Mouse (Mus musculus) lung, embryonic 14.5 days (tissue): ENCODE results near the gene Kirrel. TPM values are rescaled to one million over a fixed set of nuclear protein-coding genes. Genes with fewer than 3 reads are reported as not detected.

Experiments used
- ATAC-seq: fragments of 200-750 bp; cut with Nextera tagmentation; 2 replicates; pipeline ENCODE4 v1.8.0; 2017; ENCODE audit warnings: mild to moderate bottlenecking, moderate TSS enrichment, moderate library complexity; ENCODE audit not compliant: insufficient read depth
- DNase-seq: peaks from one replicate; pipeline ENCODE4 v3.0.0-alpha.2; 2015
- H3K27ac ChIP-seq: fragments of 300-500 bp; sonication (generic); 2 replicates; pipeline ENCODE4 v1.5.1; 2014; ENCODE audit warnings: low read depth, mild to moderate bottlenecking, moderate library complexity
- H3K27me3 ChIP-seq: fragments of 300-500 bp; sonication (generic); 2 replicates; pipeline ENCODE4 v1.6.1; 2014; ENCODE audit warnings: low read length, control low read depth; ENCODE audit not compliant: insufficient read depth
- H3K36me3 ChIP-seq: fragments of 300-500 bp; sonication (generic); 2 replicates; pipeline ENCODE4 v1.6.1; 2014; ENCODE audit warnings: control low read depth; ENCODE audit not compliant: insufficient read depth
- H3K4me1 ChIP-seq: fragments of 300-500 bp; sonication (generic); 2 replicates; pipeline ENCODE4 v1.6.1; 2014; ENCODE audit warnings: antibody characterized with exemption, control low read depth; ENCODE audit not compliant: insufficient read depth
- H3K4me2 ChIP-seq: fragments of 300-500 bp; sonication (generic); 2 replicates; pipeline ENCODE4 v1.6.1; 2014; ENCODE audit warnings: mild to moderate bottlenecking
- H3K4me3 ChIP-seq: fragments of 300-500 bp; sonication (generic); 2 replicates; pipeline ENCODE4 v1.5.1; 2014; ENCODE audit warnings: low read depth, low read length
- H3K9ac ChIP-seq: fragments of 300-500 bp; sonication (generic); 2 replicates; pipeline ENCODE4 v1.6.1; 2014
- H3K9me3 ChIP-seq: fragments of 300-500 bp; sonication (generic); 2 replicates; pipeline ENCODE4 v1.6.1; 2016; ENCODE audit warnings: low read depth, low read length, control low read depth
- CTCF ChIP-seq: IDR thresholded peaks from 2 replicates; pipeline ENCODE4 v1.5.1; 2016; ENCODE audit warnings: antibody characterized with exemption, low read depth
- WGBS: fragments of 180-500 bp; shearing (Covaris S2); extraction: QIAGEN DNeasy Blood & Tissue Kit; methylation state at CpG from one replicate; pipeline ENCODE4 v1.1.7; 2014; 5-methylcytosine and 5-hydroxymethylcytosine counted together
- polyA plus RNA-seq: library from polyadenylated mRNA; unstranded; fragments of >200 nt; fragmentation: Nextera tagmentation; extraction: Ambion mirVana; gene quantifications from 2 replicates; pipeline ENCODE4 v1.2.1, GENCODE M21; 2014

Gene Kirrel
- polyA plus RNA-seq, 1 experiment from 2014 or later: 12.8 TPM

DNA sequence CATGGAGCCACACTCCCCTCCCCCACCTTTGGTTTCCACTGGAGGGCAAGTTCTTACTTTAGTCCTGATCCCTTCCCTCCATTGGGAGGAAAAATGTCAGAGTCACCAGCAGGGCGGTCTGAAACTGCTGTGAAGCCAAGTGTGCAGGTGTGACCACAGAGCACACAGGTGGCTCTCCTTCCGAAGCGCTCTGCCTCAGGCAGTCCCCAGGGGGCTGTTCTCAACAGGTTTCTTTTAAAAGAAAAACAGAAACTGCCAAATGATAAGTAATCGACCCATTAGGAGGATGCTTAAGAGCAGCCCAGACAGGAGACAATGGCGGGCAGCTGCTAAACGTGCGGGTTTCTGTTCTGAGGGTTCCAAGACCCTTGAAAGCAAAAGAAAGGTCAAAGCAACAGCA, 37.8 kb downstream of the Kirrel start:
- peaks cover 74% of the 10 kb centered on the region for H3K36me3 ChIP-seq

DNA sequence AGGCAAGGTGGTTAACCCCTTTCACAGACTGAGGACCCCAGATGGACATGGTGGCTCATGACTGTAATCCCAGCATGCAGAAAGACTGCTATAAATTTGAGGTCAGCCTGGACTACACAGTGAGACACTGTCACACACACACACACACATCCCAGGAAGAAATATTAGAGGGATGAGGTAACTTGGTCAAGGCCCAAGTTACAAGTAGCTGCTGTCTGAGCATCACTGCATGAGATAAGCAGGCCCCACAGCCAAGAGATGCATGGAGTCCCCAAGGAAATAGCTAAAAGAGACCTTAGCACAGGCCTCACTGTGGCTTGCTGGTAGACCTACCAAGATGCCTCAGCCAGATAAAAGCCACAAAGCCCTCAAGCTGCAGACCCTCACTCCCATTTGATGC, 39.6 kb downstream of the Kirrel start:
- DNase-seq: no peak
- H3K36me3 ChIP-seq: peaks cover 78% of the 10 kb centered on the region
- ATAC-seq: no peak
- H3K4me2 ChIP-seq: no peak overlapping the region
- no peak for TF ChIP-seq CTCF
- H3K27me3 ChIP-seq: no peaks in the 10 kb centered on the region
- H3K27ac ChIP-seq: no peak overlapping the region
- H3K4me3 ChIP-seq: no peak overlapping the region
- H3K4me1 ChIP-seq: no peaks in the 10 kb centered on the region
- H3K9ac ChIP-seq: no peak overlapping the region
- no peaks in the 10 kb centered on the region for H3K9me3 ChIP-seq

More for the DNA sequence above, 37.8 kb downstream of the Kirrel start:
- Histone ChIP-seq H3K4me2 (no peak overlapping the region), H3K4me1 (no peaks in the 10 kb centered on the region), H3K4me3 (no peak overlapping the region), H3K9me3 (no peaks in the 10 kb centered on the region), H3K27ac (no peak overlapping the region), H3K27me3 (no peaks in the 10 kb centered on the region), H3K9ac (no peak overlapping the region)
- DNase-seq (no peak), ATAC-seq (no peak)
- TF ChIP-seq CTCF: no peak
- 52% methylated on average over 7 of the region's 7 CpGs for WGBS

DNA sequence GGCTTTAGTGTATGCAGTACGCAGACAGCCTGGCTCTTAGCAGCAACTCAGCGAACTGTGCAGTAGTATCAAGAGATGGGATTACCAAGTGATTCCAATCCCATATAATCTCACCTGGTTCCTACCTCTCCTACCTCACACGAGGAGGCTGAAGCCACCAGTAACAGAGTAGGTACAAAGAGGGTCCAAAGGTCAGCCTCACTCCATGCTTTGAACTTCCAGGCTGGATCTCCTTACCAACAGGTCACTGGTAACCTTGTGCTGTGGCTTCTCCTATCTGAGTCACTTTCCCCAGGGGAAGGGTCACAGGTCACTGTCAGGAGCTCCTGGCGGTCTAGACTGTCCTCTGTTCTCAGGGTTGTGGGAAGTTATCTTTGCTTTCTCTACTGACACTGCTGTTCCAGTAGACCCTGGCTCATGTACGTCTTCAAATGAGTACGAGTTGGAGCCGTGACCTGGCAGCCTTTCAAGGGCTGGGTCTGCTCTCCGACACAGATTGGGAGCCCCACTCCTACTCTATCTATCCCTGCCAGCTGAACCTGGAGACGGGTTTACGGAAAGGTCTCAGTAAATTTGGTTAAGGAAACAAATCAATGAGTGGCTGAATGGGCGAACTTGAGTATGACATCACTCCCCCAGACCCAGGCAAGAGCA, 42.7 kb downstream of the Kirrel start:
- Histone ChIP-seq H3K4me1 (no peaks in the 10 kb centered on the region), H3K27ac (no peak overlapping the region), H3K4me3 (no peak overlapping the region), H3K9me3 (no peaks in the 10 kb centered on the region), H3K9ac (no peak overlapping the region), H3K4me2 (no peak overlapping the region), H3K36me3 (peaks cover 58% of the 10 kb centered on the region), H3K27me3 (no peaks in the 10 kb centered on the region)
- 59% methylated on average over 11 of the region's 11 CpGs for WGBS
- TF ChIP-seq CTCF: no peak
- DNase-seq: no peak
- peak; percentile 18; the same call in 1 of the 2 replicates for ATAC-seq

DNA sequence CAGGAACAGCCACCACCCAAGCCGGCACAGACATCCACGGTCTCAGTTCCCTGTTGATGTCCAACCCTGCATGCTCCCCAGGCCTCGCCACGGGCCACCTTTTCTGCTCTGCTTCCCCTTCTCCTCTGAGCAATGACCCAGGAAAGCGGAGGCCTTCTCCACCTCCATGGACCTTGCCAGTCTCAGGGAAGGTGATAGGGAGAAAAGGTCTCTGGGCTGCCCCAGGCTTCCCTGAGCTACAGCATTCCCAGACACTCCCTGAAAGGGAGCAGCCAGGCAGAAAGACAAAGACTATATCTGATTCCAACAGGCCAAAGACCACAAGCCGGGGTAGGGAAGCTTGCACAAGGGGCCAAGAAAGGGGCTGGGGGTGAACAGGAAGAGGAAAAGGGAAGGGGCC, 43.6 kb downstream of the Kirrel start:
- no peaks in the 10 kb centered on the region for H3K27me3 ChIP-seq
- H3K9ac ChIP-seq: no peak overlapping the region
- no peak overlapping the region for H3K4me3 ChIP-seq
- no peaks in the 10 kb centered on the region for H3K4me1 ChIP-seq
- H3K27ac ChIP-seq: no peak overlapping the region
- no peak for TF ChIP-seq CTCF
- H3K4me2 ChIP-seq: no peak overlapping the region
- WGBS: 85% methylated on average over 6 of the region's 6 CpGs
- ATAC-seq: no peak
- no peaks in the 10 kb centered on the region for H3K9me3 ChIP-seq
- peaks cover 49% of the 10 kb centered on the region for H3K36me3 ChIP-seq
- no peak for DNase-seq

DNA sequence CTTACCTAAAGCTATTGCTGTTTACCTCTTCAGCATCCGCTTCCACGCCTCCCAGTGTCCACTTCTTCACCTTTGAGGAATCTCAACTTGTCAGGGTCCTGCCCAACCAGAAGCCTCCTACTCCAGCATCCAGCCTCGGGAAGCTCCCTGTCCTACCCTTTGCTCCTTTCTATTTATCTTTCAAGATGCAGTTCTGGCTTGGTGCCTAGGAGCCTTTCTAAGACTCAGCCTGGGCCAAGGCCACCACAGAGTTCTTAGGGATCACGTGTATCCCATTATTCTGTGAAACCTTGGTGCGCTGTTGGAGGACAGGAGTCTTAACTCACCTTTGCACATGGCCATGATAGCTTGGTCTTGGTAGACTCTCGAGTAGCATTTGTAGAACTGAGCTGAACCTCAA, 50.8 kb downstream of the Kirrel start:
- no peaks in the 10 kb centered on the region for H3K27me3 ChIP-seq
- H3K4me1 ChIP-seq: no peaks in the 10 kb centered on the region
- no peak for TF ChIP-seq CTCF
- 73% methylated on average over 6 of the region's 6 CpGs for WGBS
- DNase-seq (peak; percentile 50), ATAC-seq (no peak)
- H3K4me2 ChIP-seq: no peak overlapping the region
- H3K36me3 ChIP-seq: peaks cover 26% of the 10 kb centered on the region
- H3K4me3 ChIP-seq: no peak overlapping the region
- H3K9me3 ChIP-seq: no peaks in the 10 kb centered on the region
- H3K9ac ChIP-seq: no peak overlapping the region
- no peak overlapping the region for H3K27ac ChIP-seq

DNA sequence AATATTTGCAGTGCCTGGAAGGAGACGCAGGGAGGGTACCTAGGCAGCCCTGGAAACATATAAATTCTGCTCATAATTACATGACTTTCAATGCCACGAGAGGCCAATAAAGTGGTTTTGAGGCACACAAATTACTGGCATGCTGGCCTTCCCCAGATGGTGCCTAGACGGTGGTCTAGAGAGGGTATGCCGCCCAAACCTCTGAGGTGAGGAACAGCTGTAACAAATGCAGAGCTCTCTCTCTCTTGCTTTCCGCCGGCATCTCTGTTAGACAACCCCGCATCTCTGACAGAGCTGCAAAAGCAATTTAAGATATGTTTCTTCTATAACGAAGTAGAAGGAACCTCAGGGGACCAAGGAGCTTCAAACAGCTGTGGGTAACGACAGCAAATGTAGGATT, 56.3 kb downstream of the Kirrel start:
- ATAC-seq (no peak), DNase-seq (no peak)
- H3K9me3 ChIP-seq: no peaks in the 10 kb centered on the region
- H3K36me3 ChIP-seq: peaks cover 14% of the 10 kb centered on the region
- 74% methylated on average over 9 of the region's 9 CpGs for WGBS
- no peak for TF ChIP-seq CTCF
- H3K4me2 ChIP-seq: no peak overlapping the region
- H3K9ac ChIP-seq: no peak overlapping the region
- no peak overlapping the region for H3K27ac ChIP-seq
- H3K4me3 ChIP-seq: no peak overlapping the region
- no peaks in the 10 kb centered on the region for H3K27me3 ChIP-seq
- peaks cover 14% of the 10 kb centered on the region for H3K4me1 ChIP-seq

DNA sequence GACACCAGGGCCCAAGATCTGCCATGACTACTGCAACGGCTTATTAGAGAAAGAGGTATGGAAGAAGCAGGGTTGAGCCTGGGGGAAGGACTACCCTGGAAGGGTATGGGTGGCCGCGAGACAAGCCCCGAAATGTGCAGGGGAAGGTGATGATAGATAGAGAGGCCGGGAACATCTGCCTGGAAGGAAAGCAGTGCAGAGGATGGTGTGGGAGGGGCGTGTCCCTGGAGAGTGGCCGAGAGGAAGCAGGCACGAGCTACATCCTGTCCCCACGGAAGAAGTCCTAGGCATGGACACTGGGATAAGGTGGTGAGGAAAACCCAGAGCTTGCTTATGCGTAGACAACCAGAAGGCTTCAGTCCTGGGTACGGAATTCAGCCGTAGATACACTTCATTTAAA, 56.9 kb downstream of the Kirrel start:
- TF ChIP-seq CTCF: no peak
- Histone ChIP-seq H3K9me3 (no peaks in the 10 kb centered on the region), H3K27me3 (no peaks in the 10 kb centered on the region), H3K4me2 (no peak overlapping the region), H3K4me1 (peaks cover 14% of the 10 kb centered on the region), H3K4me3 (no peak overlapping the region), H3K9ac (no peak overlapping the region), H3K36me3 (peaks cover 16% of the 10 kb centered on the region; the same call in 1 of the 2 replicates), H3K27ac (no peak overlapping the region)
- peak; percentile 63; the same call in 1 of the 2 replicates for ATAC-seq
- WGBS: 44% methylated on average over 12 of the region's 12 CpGs
- peak; percentile 54 for DNase-seq
